Mouse (Mus musculus): ENCODE results near the gene Entpd8. TPM values are rescaled to one million over a fixed set of nuclear protein-coding genes. Genes with fewer than 3 reads are reported as not detected.

Entpd8 gene
- not detected in 2 replicates for polyA plus RNA-seq (2015; fragmentation: Nextera tagmentation; extraction: Ambion mirVana)

- Histone ChIP-seq H3K9me3 (no peaks in the 10 kb centered on the region), H3K36me3 (no peaks in the 10 kb centered on the region), H3K4me1 (no peaks in the 10 kb centered on the region), H3K4me2 (no peak within 1 kb of the TSS), H3K9ac (no peak within 1 kb of the TSS), H3K27me3 (peaks cover 3% of the 10 kb centered on the region; the same call in 1 of the 2 replicates), H3K4me3 (no peak within 1 kb of the TSS), H3K27ac (no peak within 1 kb of the TSS)
- 60% methylated on average over 5 of the region's 5 CpGs for WGBS
- ATAC-seq (ENCODE audit: insufficient number of reproducible peaks, insufficient read depth, low FRiP score, low TSS enrichment, low read depth): no peak
Measured at GRCm38 (mm10) chr2:25080076-25080475, at the start of gene Entpd8. Gene Entpd8, plus strand, starts transcription at chr2:25080304.

- Histone ChIP-seq H3K4me2 (no peak overlapping the region), H3K9me3 (no peaks in the 10 kb centered on the region), H3K27ac (no peak overlapping the region), H3K27me3 (no peaks in the 10 kb centered on the region), H3K4me3 (no peak overlapping the region), H3K9ac (no peak overlapping the region), H3K4me1 (no peaks in the 10 kb centered on the region), H3K36me3 (no peaks in the 10 kb centered on the region)
- no peak for ATAC-seq (ENCODE audit: insufficient number of reproducible peaks, insufficient read depth, low FRiP score, low TSS enrichment, low read depth)
- WGBS: 94% methylated on average over 4 of the region's 4 CpGs
Measured at GRCm38 (mm10) chr2:25034994-25035393, 45.1 kb upstream of the Entpd8 start.

GRCm38 (mm10) chr2:25040089-25040488, 40.0 kb upstream of the Entpd8 start:
- no peak overlapping the region for H3K27ac ChIP-seq
- H3K4me3 ChIP-seq: no peak overlapping the region
- no peak overlapping the region for H3K4me2 ChIP-seq
- no peaks in the 10 kb centered on the region for H3K27me3 ChIP-seq
- no peak for ATAC-seq (ENCODE audit: insufficient number of reproducible peaks, insufficient read depth, low FRiP score, low TSS enrichment, low read depth)
- no peaks in the 10 kb centered on the region for H3K9me3 ChIP-seq
- no peak overlapping the region for H3K9ac ChIP-seq
- H3K4me1 ChIP-seq: no peaks in the 10 kb centered on the region
- WGBS: 89% methylated on average over 5 of the region's 5 CpGs
- 0 out of 2 replicates have a peak, but pooled peaks cover 3% of the 10 kb centered on the region for H3K36me3 ChIP-seq

GRCm38 (mm10) chr2:25050921-25051320, 29.2 kb upstream of the Entpd8 start:
- Histone ChIP-seq H3K9me3 (no peaks in the 10 kb centered on the region), H3K4me1 (peaks cover 14% of the 10 kb centered on the region), H3K27ac (no peak overlapping the region), H3K9ac (no peak overlapping the region), H3K4me3 (no peak overlapping the region), H3K36me3 (peaks cover 10% of the 10 kb centered on the region), H3K27me3 (no peaks in the 10 kb centered on the region), H3K4me2 (no peak overlapping the region)
- WGBS: 84% methylated on average over 7 of the region's 7 CpGs
- no peak for ATAC-seq (ENCODE audit: insufficient number of reproducible peaks, insufficient read depth, low FRiP score, low TSS enrichment, low read depth)

DNA sequence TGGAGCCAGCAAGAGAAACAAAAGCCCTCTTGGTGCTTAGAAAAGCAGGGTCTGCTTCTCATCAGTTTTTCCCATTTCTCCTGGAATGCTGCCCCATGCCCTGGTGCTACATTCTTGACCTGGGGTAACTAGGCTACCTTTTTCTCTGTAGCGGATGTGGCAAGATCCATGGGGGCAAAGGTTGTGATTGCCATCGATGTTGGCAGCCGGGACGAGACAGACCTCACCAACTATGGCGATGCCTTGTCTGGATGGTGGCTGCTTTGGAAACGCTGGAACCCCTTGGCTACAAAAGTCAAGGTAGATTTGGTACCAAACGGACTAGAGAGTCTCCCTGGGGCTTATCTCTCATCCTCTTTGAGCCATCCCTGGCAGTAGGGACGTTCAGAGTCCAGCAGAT, 28.7 kb upstream of the Entpd8 start:
- Histone ChIP-seq H3K27me3 (no peaks in the 10 kb centered on the region), H3K27ac (no peak overlapping the region), H3K4me2 (no peak overlapping the region), H3K4me3 (no peak overlapping the region), H3K9ac (no peak overlapping the region), H3K4me1 (peaks cover 16% of the 10 kb centered on the region), H3K9me3 (no peaks in the 10 kb centered on the region), H3K36me3 (peaks cover 15% of the 10 kb centered on the region)
- 87% methylated on average over 8 of the region's 8 CpGs for WGBS
- ATAC-seq (ENCODE audit: insufficient number of reproducible peaks, insufficient read depth, low FRiP score, low TSS enrichment, low read depth): no peak

GRCm38 (mm10) chr2:25053101-25053500, 27.0 kb upstream of the Entpd8 start:
- no peaks in the 10 kb centered on the region for H3K27me3 ChIP-seq
- H3K4me2 ChIP-seq: no peak overlapping the region
- 91% methylated on average over 6 of the region's 6 CpGs for WGBS

GRCm38 (mm10) chr2:25054221-25055067, 25.7 kb upstream of the Entpd8 start, which contains the start of gene Nsmf:
Gene Nsmf, plus strand, starts transcription at chr2:25054355.
- Histone ChIP-seq H3K27ac (no peak within 1 kb of the TSS), H3K27me3 (no peaks in the 10 kb centered on the region), H3K4me1 (peaks cover 16% of the 10 kb centered on the region), H3K4me3 (peak within 1 kb of the TSS; percentile 87), H3K9ac (peak within 1 kb of the TSS; percentile 92), H3K9me3 (no peaks in the 10 kb centered on the region), H3K4me2 (peak within 1 kb of the TSS; percentile 91), H3K36me3 (peaks cover 39% of the 10 kb centered on the region)
- ATAC-seq (ENCODE audit: insufficient number of reproducible peaks, insufficient read depth, low FRiP score, low TSS enrichment, low read depth): peak; percentile 70
- WGBS: 3% methylated on average over 47 of the region's 47 CpGs

More at GRCm38 (mm10) chr2:25053101-25053500, 27.0 kb upstream of the Entpd8 start:
- Histone ChIP-seq H3K4me3 (no peak overlapping the region), H3K9me3 (no peaks in the 10 kb centered on the region), H3K9ac (no peak overlapping the region), H3K36me3 (peaks cover 28% of the 10 kb centered on the region), H3K4me1 (peaks cover 16% of the 10 kb centered on the region), H3K27ac (no peak overlapping the region)
- ATAC-seq (ENCODE audit: insufficient number of reproducible peaks, insufficient read depth, low FRiP score, low TSS enrichment, low read depth): no peak

DNA sequence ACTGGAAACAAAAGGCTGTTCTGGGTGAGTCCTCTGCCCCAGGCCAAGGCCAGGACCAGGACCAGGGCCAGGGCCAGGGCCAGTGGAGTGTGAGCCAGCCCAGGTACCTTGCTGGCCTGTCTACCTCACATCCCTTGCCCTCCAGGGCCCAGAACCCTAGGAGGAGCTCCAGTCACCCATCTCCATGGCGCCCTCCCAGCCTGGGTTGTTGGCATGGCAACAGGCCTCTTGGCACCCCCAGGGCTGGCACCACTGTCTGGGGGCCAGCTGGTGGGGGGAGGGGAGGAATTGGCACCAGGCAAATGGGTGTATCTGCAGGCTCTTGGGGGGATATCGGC, 25.1 kb upstream of the Entpd8 start:
- WGBS: 62% methylated on average over 2 of the region's 2 CpGs
- peak overlapping the region; percentile 92 for H3K9ac ChIP-seq
- H3K4me3 ChIP-seq: peak overlapping the region; percentile 87
- H3K4me1 ChIP-seq: peaks cover 16% of the 10 kb centered on the region
- ATAC-seq (ENCODE audit: insufficient number of reproducible peaks, insufficient read depth, low FRiP score, low TSS enrichment, low read depth): no peak
- peak overlapping the region; percentile 91 for H3K4me2 ChIP-seq
- H3K27me3 ChIP-seq: no peaks in the 10 kb centered on the region
- H3K36me3 ChIP-seq: peaks cover 45% of the 10 kb centered on the region
- no peak overlapping the region for H3K27ac ChIP-seq
- no peaks in the 10 kb centered on the region for H3K9me3 ChIP-seq

- H3K27me3 ChIP-seq: no peaks in the 10 kb centered on the region
- peak overlapping the region; percentile 91 for H3K4me2 ChIP-seq
- H3K4me3 ChIP-seq: peak overlapping the region; percentile 87
- peaks cover 50% of the 10 kb centered on the region for H3K36me3 ChIP-seq
- no peak for ATAC-seq (ENCODE audit: insufficient number of reproducible peaks, insufficient read depth, low FRiP score, low TSS enrichment, low read depth)
- H3K4me1 ChIP-seq: peaks cover 16% of the 10 kb centered on the region
- no peaks in the 10 kb centered on the region for H3K9me3 ChIP-seq
- peak overlapping the region; percentile 92 for H3K9ac ChIP-seq
- WGBS: 87% methylated on average over 21 of the region's 21 CpGs
- H3K27ac ChIP-seq: no peak overlapping the region
Measured at GRCm38 (mm10) chr2:25055409-25056155, 24.5 kb upstream of the Entpd8 start.

- Histone ChIP-seq H3K4me1 (peaks cover 16% of the 10 kb centered on the region), H3K27me3 (no peaks in the 10 kb centered on the region), H3K27ac (no peak overlapping the region), H3K9ac (no peak overlapping the region), H3K4me3 (no peak overlapping the region), H3K4me2 (no peak overlapping the region), H3K36me3 (peaks cover 71% of the 10 kb centered on the region), H3K9me3 (no peaks in the 10 kb centered on the region)
- ATAC-seq (ENCODE audit: insufficient number of reproducible peaks, insufficient read depth, low FRiP score, low TSS enrichment, low read depth): no peak
- WGBS: 92% methylated on average over 7 of the region's 7 CpGs
Measured at GRCm38 (mm10) chr2:25058926-25059325, 21.2 kb upstream of the Entpd8 start.

DNA sequence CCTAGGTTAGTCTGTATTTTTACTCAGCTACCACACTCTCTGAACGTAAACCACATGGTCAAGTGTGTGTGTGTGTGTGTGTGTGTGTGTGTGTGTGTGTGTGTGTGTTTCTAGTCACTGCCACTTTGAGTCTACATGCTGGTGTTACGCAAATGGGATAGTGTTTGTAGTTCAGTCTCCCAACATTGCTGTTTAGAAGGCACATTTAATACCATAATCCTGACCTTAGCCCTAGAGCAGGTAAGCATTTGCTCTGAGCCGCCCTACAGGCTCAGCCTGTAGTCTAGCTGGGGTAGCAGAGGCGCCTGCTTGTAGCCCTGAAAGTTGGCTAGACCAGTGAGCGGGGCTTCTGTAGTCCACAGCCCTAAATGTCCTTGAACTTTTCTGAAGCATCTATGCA, 16.6 kb upstream of the Entpd8 start:
- no peak overlapping the region for H3K9ac ChIP-seq
- 91% methylated on average over 5 of the region's 5 CpGs for WGBS

More for the DNA sequence above, 16.6 kb upstream of the Entpd8 start:
- Histone ChIP-seq H3K27me3 (no peaks in the 10 kb centered on the region), H3K36me3 (peaks cover 45% of the 10 kb centered on the region), H3K9me3 (no peaks in the 10 kb centered on the region), H3K27ac (no peak overlapping the region), H3K4me3 (no peak overlapping the region), H3K4me2 (no peak overlapping the region), H3K4me1 (no peaks in the 10 kb centered on the region)
- no peak for ATAC-seq (ENCODE audit: insufficient number of reproducible peaks, insufficient read depth, low FRiP score, low TSS enrichment, low read depth)
